In genomic region chr1:134518677-134519076, GRCm38 (mm10) we compare ENCODE assay signal across 9 mouse cellular contexts. TPM values are rescaled to one million over a fixed set of nuclear protein-coding genes. Genes with fewer than 3 reads are reported as not detected.
A peak's percentile ranks its signal among the peaks of the same experiment; 100 is the strongest.
DNase-seq lines count a peak whose midpoint lies in the region; ATAC-seq lines count a peak whose summit lies in the region.
"Had no signal": no experiment of that assay in that cellular context is flagged by ENCODE, and none has a peak within 500 bp of the region (broad histone marks: within the 10 kb centered on the region; RNA-seq: fewer than 3 reads in every experiment).

No protein-coding gene starts in this region.

- DNase-seq in 416B (ENCODE audit: low read depth), result peak; percentile 94
- DNase-seq in adrenal gland, adult 2 months, result peak; percentile 89
- DNase-seq in embryo, embryonic 11 days, result peak; percentile 90
- peak; percentile 98 for DNase-seq in gonadal fat pad, adult 2 months (ENCODE audit: low read depth)
- peak; percentile 81 for DNase-seq in kidney, adult 18-20 months
- DNase-seq in limb, embryonic 10.5 days (ENCODE audit: low spot score), result peak; percentile 55

- H3K27ac ChIP-seq in limb, embryonic 10.5 days, result no peak overlapping the region
- no peak overlapping the region for H3K27ac ChIP-seq in stomach, embryonic 15.5 days
- H3K27ac ChIP-seq: embryonic facial prominence, embryonic 13.5 days had no signal

- H3K4me3 ChIP-seq in limb, embryonic 10.5 days, result no peak overlapping the region
- no peak overlapping the region for H3K4me3 ChIP-seq in stomach, embryonic 15.5 days (replicated peaks)
- H3K4me3 ChIP-seq: embryonic facial prominence, embryonic 13.5 days had no signal

- peaks cover 17% of the 10 kb centered on the region for H3K4me1 ChIP-seq in limb, embryonic 10.5 days
- H3K4me1 ChIP-seq in stomach, embryonic 15.5 days, result peaks cover 16% of the 10 kb centered on the region

- WGBS in limb, embryonic 10.5 days, result 12% methylated on average over 7 of the region's 7 CpGs
- 4% methylated on average over 7 of the region's 7 CpGs for WGBS in stomach, embryonic 15.5 days

- H3K9me3 ChIP-seq in limb, embryonic 10.5 days (replicated peaks), result no peaks in the 10 kb centered on the region
- no peaks in the 10 kb centered on the region for H3K9me3 ChIP-seq in stomach, embryonic 15.5 days
- H3K9me3 ChIP-seq: embryonic facial prominence, embryonic 13.5 days had no signal

- ATAC-seq in monocyte, adult 5-6 weeks (replicated peaks; ENCODE audit: insufficient number of reproducible peaks, low FRiP score, low TSS enrichment, poor library complexity, severe bottlenecking), result peak; percentile 80
- peak; percentile 74 for ATAC-seq in stomach, embryonic 15.5 days (ENCODE audit: insufficient read depth, low FRiP score, low read depth)

- no peak overlapping the region for H3K4me2 ChIP-seq in stomach, embryonic 15.5 days
- H3K4me2 ChIP-seq: embryonic facial prominence, embryonic 13.5 days had no signal

- H3K9ac ChIP-seq in stomach, embryonic 15.5 days, result no peak overlapping the region
- H3K9ac ChIP-seq: embryonic facial prominence, embryonic 13.5 days had no signal

- peaks cover 22% of the 10 kb centered on the region for H3K27me3 ChIP-seq in limb, embryonic 10.5 days (ENCODE audit: low read depth, poor library complexity, severe bottlenecking)
- H3K27me3 ChIP-seq in stomach, embryonic 15.5 days (replicated peaks), result no peaks in the 10 kb centered on the region

- no peaks in the 10 kb centered on the region for H3K36me3 ChIP-seq in limb, embryonic 10.5 days
- H3K36me3 ChIP-seq in stomach, embryonic 15.5 days, result no peaks in the 10 kb centered on the region
- H3K36me3 ChIP-seq: embryonic facial prominence, embryonic 13.5 days had no signal

RNA-seq across cellular contexts. Expression of gene Rabif, which starts 24.2 kb away (rescaled TPM):
- total RNA-seq in adrenal gland, adult 2 months (2021), result 10 to 100 TPM; 28.6 to 30.0 TPM
- 13.9 and 18.2 TPM in 2 replicates for polyA plus RNA-seq in adrenal gland, adult 2 months (2012; rRNA removed)
- 16.8 and 17.7 TPM in 2 replicates for polyA plus RNA-seq in gonadal fat pad, adult 2 months (2012; rRNA removed)
- 36.6 and 38.2 TPM in 2 replicates for polyA plus RNA-seq in limb, embryonic 10.5 days (2016; fragmentation: Nextera tagmentation; extraction: Ambion mirVana)
- 20.7 to 26.9 TPM (median 26.7 TPM) in 3 replicates for total RNA-seq in monocyte, adult 5-6 weeks (2017)
- polyA plus RNA-seq in stomach, embryonic 15.5 days (2015; fragmentation: Nextera tagmentation; extraction: Ambion mirVana), result 37.2 and 42.7 TPM in 2 replicates

RNA-seq across cellular contexts. Expression of gene Mgat4e, which starts 30.8 kb away (rescaled TPM):
- not detected for total RNA-seq in adrenal gland, adult 2 months (2021)
- not detected in 2 replicates for polyA plus RNA-seq in adrenal gland, adult 2 months (2012; rRNA removed)
- polyA plus RNA-seq in gonadal fat pad, adult 2 months (2012; rRNA removed), result 0.09 and 0.32 TPM in 2 replicates
- polyA plus RNA-seq in limb, embryonic 10.5 days (2016; fragmentation: Nextera tagmentation; extraction: Ambion mirVana), result not detected in 2 replicates
- total RNA-seq in monocyte, adult 5-6 weeks (2017), result not detected in 3 replicates
- polyA plus RNA-seq in stomach, embryonic 15.5 days (2015; fragmentation: Nextera tagmentation; extraction: Ambion mirVana), result not detected in 2 replicates
- polyA plus RNA-seq: embryonic facial prominence, embryonic 13.5 days had no signal

RNA-seq across cellular contexts. Expression of gene Kdm5b, which starts 41.3 kb away (rescaled TPM):
- total RNA-seq in adrenal gland, adult 2 months (2021), result 10 to 100 TPM; 36.0 TPM
- polyA plus RNA-seq in adrenal gland, adult 2 months (2012; rRNA removed), result 22.3 and 23.5 TPM in 2 replicates
- polyA plus RNA-seq in gonadal fat pad, adult 2 months (2012; rRNA removed), result 15.5 and 16.6 TPM in 2 replicates
- 67.1 and 81.9 TPM in 2 replicates for polyA plus RNA-seq in limb, embryonic 10.5 days (2016; fragmentation: Nextera tagmentation; extraction: Ambion mirVana)
- 22.2 to 37.2 TPM (median 32.1 TPM) in 3 replicates for total RNA-seq in monocyte, adult 5-6 weeks (2017)
- polyA plus RNA-seq in stomach, embryonic 15.5 days (2015; fragmentation: Nextera tagmentation; extraction: Ambion mirVana), result 53.2 and 54.5 TPM in 2 replicates
